Mouse (Mus musculus): ENCODE measurements at regions not wholly inside any gene's neighbourhood (a gene's known extent, or its start where the extent isn't known, plus 50 kb on each side); places are given as distances from the start of the nearest gene placed in this dataset.

GRCm38 (mm10) chr14:81770421-81770820 lies 1786.5 kb downstream of the Olfm4 start:
- peak in 1 of 2 experiments; percentile 31 for DNase-seq

GRCm38 (mm10) chr14:81771826-81772225 lies 1787.9 kb downstream of the Olfm4 start:
- peak; percentile 9 to 28 for DNase-seq

DNA sequence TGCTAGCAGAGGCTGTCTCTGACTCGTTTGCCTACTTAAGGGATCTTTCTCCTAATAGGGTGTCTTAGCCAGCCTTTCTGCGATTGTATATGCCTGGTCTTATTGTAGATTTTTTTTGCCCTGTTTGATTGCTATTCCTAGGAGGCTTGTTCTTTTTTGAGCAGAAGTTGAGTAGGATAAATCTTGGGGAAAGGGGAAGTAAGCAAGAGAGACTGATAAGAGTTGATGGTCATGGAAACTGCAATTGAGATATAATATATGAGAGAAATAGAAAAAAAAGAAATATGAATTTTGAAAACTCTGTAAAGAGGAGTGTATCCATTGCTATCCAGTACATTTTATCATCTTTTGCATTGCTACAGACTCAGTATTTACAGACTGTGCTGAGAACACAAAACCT lies 1805.0 kb downstream of the Olfm4 start:
- no peak for DNase-seq

- DNase-seq: no peak
Measured at GRCm38 (mm10) chr14:81823786-81824185, 1839.9 kb downstream of the Olfm4 start.

GRCm38 (mm10) chr14:81858617-81859016 lies 1874.7 kb downstream of the Olfm4 start:
- no peak for DNase-seq

- DNase-seq: peak; percentile 35 to 36
Measured at GRCm38 (mm10) chr14:81870388-81870787, 1886.5 kb downstream of the Olfm4 start.
